Mouse (Mus musculus): ENCODE measurements around the gene Bst2. TPM values are rescaled to one million over a fixed set of nuclear protein-coding genes. Genes with fewer than 3 reads are reported as not detected.

Gene Bst2
- polyA plus RNA-seq, 1 experiment from 2014 or later = 2.8 TPM

DNA sequence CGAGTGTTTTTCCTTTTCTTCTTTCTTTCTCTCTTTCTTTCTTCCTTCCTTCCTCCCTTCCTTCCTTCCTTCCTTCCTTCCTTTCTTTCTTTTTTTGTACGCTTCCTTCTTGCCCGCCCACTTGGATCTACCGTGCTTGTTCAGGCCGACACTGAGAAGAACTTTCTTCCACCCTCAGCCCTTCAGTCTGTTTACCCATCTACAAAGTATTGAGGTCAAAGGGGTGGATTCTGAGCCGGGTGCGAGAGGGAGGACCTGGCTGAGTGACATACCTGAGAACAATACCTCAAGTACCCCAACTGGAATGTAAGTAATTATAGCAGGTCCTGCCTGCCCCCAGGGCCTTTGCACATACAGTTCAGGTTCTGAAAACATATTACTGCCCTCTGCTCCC is 51.1 kb downstream of the Bst2 start:
- Histone ChIP-seq H3K4me1 (ENCODE audit: control insufficient read depth, insufficient read depth, low read length) (peaks cover 12% of the 10 kb centered on the region), H3K27me3 (replicated peaks; ENCODE audit: control insufficient read depth, insufficient read depth, low read length) (no peaks in the 10 kb centered on the region)
- 6% methylated on average over 7 of the region's 7 CpGs for WGBS

DNA sequence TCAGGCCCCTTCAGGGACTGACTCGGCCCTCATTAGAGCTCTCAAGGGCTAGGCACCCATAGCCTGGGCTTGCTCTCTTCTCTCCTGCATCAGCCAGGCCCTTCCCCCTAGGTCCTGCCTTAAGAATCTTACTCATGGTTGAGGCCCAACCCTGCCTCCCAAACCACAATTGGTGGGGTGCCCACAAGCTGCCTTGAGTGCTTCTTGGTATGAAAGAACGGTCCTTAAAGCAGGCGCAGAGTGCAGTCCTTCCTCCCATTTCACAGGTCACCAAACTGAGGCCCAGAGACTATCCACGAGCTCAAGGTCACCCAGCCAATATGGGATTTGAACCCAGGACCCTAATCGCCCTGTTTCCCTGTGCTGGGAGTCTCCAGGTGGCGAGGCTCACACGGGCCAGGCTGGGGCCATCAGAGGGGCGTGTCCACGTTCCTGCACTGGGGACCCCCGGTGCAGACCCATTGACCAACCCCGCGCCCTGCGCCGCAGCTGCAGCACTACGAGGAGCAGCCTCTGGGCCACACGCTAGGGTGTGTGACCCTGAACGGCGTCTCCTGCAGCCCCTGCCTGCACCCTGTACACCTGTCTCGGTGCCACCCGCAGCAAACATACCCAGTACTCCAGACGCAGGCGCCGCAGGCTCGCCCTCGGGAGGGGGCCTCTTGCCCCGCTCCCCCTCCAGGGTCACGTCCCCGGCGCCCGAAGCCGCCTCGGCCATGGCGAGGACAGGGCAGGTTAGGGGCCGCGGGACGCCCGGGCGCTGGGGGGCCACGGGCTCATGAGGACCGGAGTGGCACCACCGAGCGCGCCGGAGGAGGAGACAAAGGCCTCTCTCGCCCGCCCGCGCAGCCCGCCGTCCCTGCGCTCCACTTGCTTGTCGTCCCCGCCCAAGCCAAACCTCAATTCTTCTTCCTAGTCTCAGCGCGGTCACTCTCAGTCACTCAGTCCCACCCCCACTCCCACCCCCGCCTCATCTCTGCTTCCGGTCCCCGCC is 51.8 kb downstream of the Bst2 start, which contains the start of gene Ano8:
Gene Ano8, minus strand, starts transcription at position 822 of the 994 bp plus-strand sequence.
- Histone ChIP-seq H3K4me1 (ENCODE audit: control insufficient read depth, insufficient read depth, low read length) (peaks cover 12% of the 10 kb centered on the region), H3K27me3 (replicated peaks; ENCODE audit: control insufficient read depth, insufficient read depth, low read length) (no peaks in the 10 kb centered on the region), H3K9ac (ENCODE audit: low read length) (peak within 1 kb of the TSS; percentile 97), H3K36me3 (ENCODE audit: control insufficient read depth, insufficient read depth, low read length) (peaks cover 43% of the 10 kb centered on the region), H3K9me3 (replicated peaks; ENCODE audit: control insufficient read depth, low read length) (no peaks in the 10 kb centered on the region), H3K4me3 (ENCODE audit: low read depth, low read length) (peak within 1 kb of the TSS; percentile 88), H3K4me2 (ENCODE audit: low read length) (peak within 1 kb of the TSS; percentile 83), H3K27ac (ENCODE audit: low read depth, low read length) (peak within 1 kb of the TSS; percentile 87)
- peak; percentile 95 for DNase-seq (ENCODE audit: low spot score)
- peak; percentile 81 for ATAC-seq
- WGBS = 5% methylated on average over 47 of the region's 58 CpGs

More for the DNA sequence above, 51.1 kb downstream of the Bst2 start:
- H3K9ac ChIP-seq (ENCODE audit: low read length) = peak overlapping the region; percentile 97; the same call in 1 of the 2 replicates
- no peaks in the 10 kb centered on the region for H3K9me3 ChIP-seq (replicated peaks; ENCODE audit: control insufficient read depth, low read length)
- H3K27ac ChIP-seq (ENCODE audit: low read depth, low read length) = peak overlapping the region; percentile 24; the same call in 1 of the 2 replicates
- H3K4me3 ChIP-seq (ENCODE audit: low read depth, low read length) = peak overlapping the region; percentile 88
- H3K36me3 ChIP-seq (ENCODE audit: control insufficient read depth, insufficient read depth, low read length) = peaks cover 43% of the 10 kb centered on the region
- peak overlapping the region; percentile 83 for H3K4me2 ChIP-seq (ENCODE audit: low read length)
- no peak for ATAC-seq
- no peak for DNase-seq (ENCODE audit: low spot score)

- peaks cover 12% of the 10 kb centered on the region for H3K4me1 ChIP-seq (ENCODE audit: control insufficient read depth, insufficient read depth, low read length)
- WGBS = 93% methylated on average over 19 of the region's 19 CpGs
- DNase-seq (ENCODE audit: low spot score) (no peak), ATAC-seq (no peak)
- no peaks in the 10 kb centered on the region for H3K9me3 ChIP-seq (replicated peaks; ENCODE audit: control insufficient read depth, low read length)
- no peak overlapping the region; the same call in 1 of the 2 replicates for H3K27ac ChIP-seq (ENCODE audit: low read depth, low read length)
- H3K27me3 ChIP-seq (replicated peaks; ENCODE audit: control insufficient read depth, insufficient read depth, low read length) = no peaks in the 10 kb centered on the region
- peak overlapping the region; percentile 97 for H3K9ac ChIP-seq (ENCODE audit: low read length)
- peak overlapping the region; percentile 88 for H3K4me3 ChIP-seq (ENCODE audit: low read depth, low read length)
- peaks cover 47% of the 10 kb centered on the region for H3K36me3 ChIP-seq (ENCODE audit: control insufficient read depth, insufficient read depth, low read length)
- H3K4me2 ChIP-seq (ENCODE audit: low read length) = peak overlapping the region; percentile 83
Measured at GRCm38 (mm10) chr8:71484736-71485135, 52.5 kb downstream of the Bst2 start.

Other genes with a start within 250 kb of the Bst2 start
- gene Use1, start 170.6 kb downstream of the Bst2 start, polyA plus RNA-seq (2014; fragmentation: Nextera tagmentation; extraction: Ambion mirVana) = 116 and 121 TPM in 2 replicates
- 3.0 and 3.8 TPM in 2 replicates for gene Ocel1, start 166.2 kb downstream of the Bst2 start, polyA plus RNA-seq (2014; fragmentation: Nextera tagmentation; extraction: Ambion mirVana)
- gene Nr2f6, start 155.5 kb downstream of the Bst2 start, polyA plus RNA-seq (2014; fragmentation: Nextera tagmentation; extraction: Ambion mirVana) = 16.6 and 17.3 TPM in 2 replicates
- gene Ushbp1, start 141.7 kb downstream of the Bst2 start, polyA plus RNA-seq (2014; fragmentation: Nextera tagmentation; extraction: Ambion mirVana) = 2.8 and 4.4 TPM in 2 replicates
- gene Babam1, start 140.6 kb downstream of the Bst2 start, polyA plus RNA-seq (2014; fragmentation: Nextera tagmentation; extraction: Ambion mirVana) = 91.7 and 97.0 TPM in 2 replicates
- 4.3 and 7.2 TPM in 2 replicates for gene Ankle1, start 131.4 kb downstream of the Bst2 start, polyA plus RNA-seq (2014; fragmentation: Nextera tagmentation; extraction: Ambion mirVana)
- gene Abhd8, start 73.8 kb downstream of the Bst2 start, polyA plus RNA-seq (2014; fragmentation: Nextera tagmentation; extraction: Ambion mirVana) = 75.7 and 93.7 TPM in 2 replicates
- gene Mrpl34, start 72.5 kb downstream of the Bst2 start, polyA plus RNA-seq (2014; fragmentation: Nextera tagmentation; extraction: Ambion mirVana) = 185 and 214 TPM in 2 replicates
- gene Dda1, start 68.3 kb downstream of the Bst2 start, polyA plus RNA-seq (2014; fragmentation: Nextera tagmentation; extraction: Ambion mirVana) = 207 and 225 TPM in 2 replicates
- 5.4 and 6.3 TPM in 2 replicates for gene Ano8, start 51.5 kb downstream of the Bst2 start, polyA plus RNA-seq (2014; fragmentation: Nextera tagmentation; extraction: Ambion mirVana)
- gene Gtpbp3, start 49.4 kb downstream of the Bst2 start, polyA plus RNA-seq (2014; fragmentation: Nextera tagmentation; extraction: Ambion mirVana) = 2.2 and 3.8 TPM in 2 replicates
- gene Plvap, start 25.7 kb downstream of the Bst2 start, polyA plus RNA-seq (2014; fragmentation: Nextera tagmentation; extraction: Ambion mirVana) = 5.8 and 6.8 TPM in 2 replicates
- 0.11 and 0.13 TPM in 2 replicates for gene Ccdc194, start 11.7 kb downstream of the Bst2 start, polyA plus RNA-seq (2014; fragmentation: Nextera tagmentation; extraction: Ambion mirVana)
- gene Mvb12a, start 5.5 kb upstream of the Bst2 start, polyA plus RNA-seq (2014; fragmentation: Nextera tagmentation; extraction: Ambion mirVana) = 65.7 and 71.6 TPM in 2 replicates
- gene Tmem221, start 21.4 kb upstream of the Bst2 start, polyA plus RNA-seq (2014; fragmentation: Nextera tagmentation; extraction: Ambion mirVana) = not detected in 2 replicates
- not detected in 2 replicates for gene Nxnl1, start 29.1 kb upstream of the Bst2 start, polyA plus RNA-seq (2014; fragmentation: Nextera tagmentation; extraction: Ambion mirVana)
- 25.8 and 31.5 TPM in 2 replicates for gene Slc27a1, start 31.4 kb upstream of the Bst2 start, polyA plus RNA-seq (2014; fragmentation: Nextera tagmentation; extraction: Ambion mirVana)
- gene Pgls, start 54.7 kb upstream of the Bst2 start, polyA plus RNA-seq (2014; fragmentation: Nextera tagmentation; extraction: Ambion mirVana) = 233 and 279 TPM in 2 replicates
- 4.1 and 4.5 TPM in 2 replicates for gene Fam129c, start 60.2 kb upstream of the Bst2 start, polyA plus RNA-seq (2014; fragmentation: Nextera tagmentation; extraction: Ambion mirVana)
- gene Colgalt1, start 73.5 kb upstream of the Bst2 start, polyA plus RNA-seq (2014; fragmentation: Nextera tagmentation; extraction: Ambion mirVana) = 45.3 and 47.2 TPM in 2 replicates
- gene Unc13a, start 134.3 kb upstream of the Bst2 start, polyA plus RNA-seq (2014; fragmentation: Nextera tagmentation; extraction: Ambion mirVana) = 13.9 and 16.7 TPM in 2 replicates
- gene Jak3, start 138.8 kb upstream of the Bst2 start, polyA plus RNA-seq (2014; fragmentation: Nextera tagmentation; extraction: Ambion mirVana) = 1.4 and 2.1 TPM in 2 replicates
- gene Insl3, start 151.8 kb upstream of the Bst2 start, polyA plus RNA-seq (2014; fragmentation: Nextera tagmentation; extraction: Ambion mirVana) = 0.63 TPM in 1 of 2 replicates, not detected in the other
- gene B3gnt3, start 164.3 kb upstream of the Bst2 start, polyA plus RNA-seq (2014; fragmentation: Nextera tagmentation; extraction: Ambion mirVana) = 0.10 and 0.22 TPM in 2 replicates
- gene Fcho1, start 188.3 kb upstream of the Bst2 start, polyA plus RNA-seq (2014; fragmentation: Nextera tagmentation; extraction: Ambion mirVana) = 38.6 and 47.4 TPM in 2 replicates